Mouse (Mus musculus): Measurements from ENCODE around the gene Flywch2.

DNA sequence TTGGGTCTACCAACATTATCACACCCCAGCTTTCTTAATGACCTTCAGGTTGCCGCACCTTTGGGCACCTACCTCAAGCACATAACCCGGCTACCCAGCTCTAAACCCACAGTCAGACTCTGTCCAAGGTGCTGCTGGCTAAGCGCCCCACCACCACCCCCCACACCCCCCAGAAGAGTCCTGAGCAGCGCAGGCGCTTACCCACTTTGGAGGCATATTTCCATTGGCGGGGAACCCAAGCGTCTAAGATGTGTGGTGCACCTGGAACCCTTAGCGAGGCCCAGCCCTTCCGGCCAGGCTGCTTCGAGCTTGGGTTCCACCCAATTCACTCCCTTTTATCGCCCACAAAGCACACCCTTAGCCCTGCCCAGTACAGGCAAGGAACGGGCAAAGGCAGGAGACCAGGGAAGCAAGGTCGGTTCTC, 45.3 kb downstream of the Flywch2 start, which contains the start of gene Paqr4:
- TF ChIP-seq CTCF (IDR thresholded peaks at IDR 0.05; ENCODE audit: low read depth) (no peak), EP300 (IDR thresholded peaks at IDR 0.05; ENCODE audit: low read depth) (no peak)

All from liver, postnatal 0 days (tissue).